Mouse (Mus musculus): Measurements from ENCODE around the gene 1700061G19Rik.
A peak's percentile ranks its signal among the peaks of the same experiment; 100 is the strongest.

The 1700061G19Rik gene

GRCm38 (mm10) chr17:56930026-56930425, 54.7 kb downstream of the 1700061G19Rik start:
- DNase-seq, result no peak

- no peak for DNase-seq
Observed at GRCm38 (mm10) chr17:56933395-56933794, 58.1 kb downstream of the 1700061G19Rik start.

- DNase-seq, result no peak
Observed at GRCm38 (mm10) chr17:56934545-56935330, 59.5 kb downstream of the 1700061G19Rik start.

- DNase-seq, result peak; percentile 100
Observed at GRCm38 (mm10) chr17:56935363-56936131, 60.3 kb downstream of the 1700061G19Rik start, which contains the start of gene Mllt1. TSS of gene Mllt1 (minus strand) at chr17:56935415.

GRCm38 (mm10) chr17:56936731-56937130, 61.5 kb downstream of the 1700061G19Rik start:
- DNase-seq, result no peak

Data from cerebellum, postnatal 14 days (tissue).